24 mouse cellular contexts compared by ENCODE assay signal in the genomic region with DNA sequence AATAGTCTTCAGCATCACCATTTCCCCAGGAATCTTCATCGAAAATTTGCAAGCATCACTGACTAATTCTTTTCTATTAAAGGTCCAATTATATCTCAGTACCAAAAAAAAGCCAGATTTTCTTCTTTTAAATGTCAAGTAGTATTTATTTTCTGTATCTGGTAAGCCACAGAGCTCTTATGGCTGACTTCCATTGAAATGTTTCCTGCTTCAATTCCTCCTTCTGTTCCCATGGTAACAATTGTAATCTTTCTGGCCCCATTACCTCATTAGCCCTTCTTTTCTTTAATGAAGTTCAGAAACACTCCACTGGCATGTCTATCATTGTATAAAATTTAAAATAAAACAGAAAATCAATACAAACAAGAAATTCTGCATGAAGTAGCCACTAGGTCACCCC.
DNase-seq lines count a peak whose midpoint lies in the region; ATAC-seq lines count a peak whose summit lies in the region.
"Had no signal": no experiment of that assay in that cellular context is flagged by ENCODE, and none has a peak within 500 bp of the region (broad histone marks: within the 10 kb centered on the region; RNA-seq: fewer than 3 reads in every experiment).

No protein-coding gene starts in this region.

- H3K4me1 ChIP-seq in forebrain, embryonic 14.5 days (ENCODE audit: control insufficient read depth, insufficient read depth, low read length) = no peaks in the 10 kb centered on the region
- no peaks in the 10 kb centered on the region for H3K4me1 ChIP-seq in forebrain, embryonic 13.5 days
- H3K4me1 ChIP-seq in midbrain, embryonic 14.5 days (ENCODE audit: control insufficient read depth, insufficient read depth, low read length) = no peaks in the 10 kb centered on the region
- no peaks in the 10 kb centered on the region for H3K4me1 ChIP-seq in midbrain, embryonic 10.5 days
- H3K4me1 ChIP-seq: embryonic facial prominence, embryonic 12.5 days; embryonic facial prominence, embryonic 15.5 days; hindbrain, embryonic 12.5 days; hindbrain, embryonic 15.5 days had no signal

- no peaks in the 10 kb centered on the region for H3K36me3 ChIP-seq in forebrain, embryonic 14.5 days (ENCODE audit: control insufficient read depth, insufficient read depth, low read length)
- no peaks in the 10 kb centered on the region for H3K36me3 ChIP-seq in forebrain, embryonic 13.5 days (ENCODE audit: poor library complexity, severe bottlenecking)
- no peaks in the 10 kb centered on the region for H3K36me3 ChIP-seq in midbrain, embryonic 14.5 days (ENCODE audit: control insufficient read depth, insufficient read depth, low read length)
- no peaks in the 10 kb centered on the region for H3K36me3 ChIP-seq in midbrain, embryonic 10.5 days
- H3K36me3 ChIP-seq: embryonic facial prominence, embryonic 12.5 days; embryonic facial prominence, embryonic 15.5 days; G1E; hindbrain, embryonic 12.5 days; hindbrain, embryonic 15.5 days had no signal

- H3K4me2 ChIP-seq in forebrain, embryonic 14.5 days (ENCODE audit: low read length) = no peak overlapping the region
- no peak overlapping the region for H3K4me2 ChIP-seq in forebrain, embryonic 13.5 days
- no peak overlapping the region for H3K4me2 ChIP-seq in midbrain, embryonic 14.5 days (ENCODE audit: low read length)
- H3K4me2 ChIP-seq: embryonic facial prominence, embryonic 12.5 days; embryonic facial prominence, embryonic 15.5 days; heart, embryonic 11.5 days; hindbrain, embryonic 12.5 days; hindbrain, embryonic 15.5 days had no signal

- peak; percentile 53 for DNase-seq in forebrain, embryonic 14.5 days (ENCODE audit: low spot score)
- DNase-seq in midbrain, embryonic 14.5 days = peak; percentile 3
- DNase-seq in midbrain, embryonic 10.5 days (ENCODE audit: low spot score) = no peak
- peak; percentile 3 for DNase-seq in brain, adult 2 months (ENCODE audit: low read depth, low spot score)
- DNase-seq in retina, postnatal 1 day = peak; percentile 21
- DNase-seq in embryo, embryonic 10 days (ENCODE audit: low spot score) = no peak
- DNase-seq: adrenal gland, adult 2 months; adrenal gland, postnatal 14 days; B cell, adult 2 months; cerebellum, adult 18-20 months; cerebellum, adult 9-10 months; cerebellum, postnatal 14 days; gastrocnemius, adult 2 months; gastrocnemius, postnatal 14 days; heart, adult 11 months had no signal

- H3K4me3 ChIP-seq in forebrain, embryonic 14.5 days (ENCODE audit: low read depth, low read length) = no peak overlapping the region
- H3K4me3 ChIP-seq in forebrain, embryonic 13.5 days = no peak overlapping the region
- H3K4me3 ChIP-seq in midbrain, embryonic 14.5 days (replicated peaks; ENCODE audit: low read depth, low read length) = no peak overlapping the region
- no peak overlapping the region for H3K4me3 ChIP-seq in midbrain, embryonic 10.5 days
- H3K4me3 ChIP-seq: embryonic facial prominence, embryonic 12.5 days; embryonic facial prominence, embryonic 15.5 days; gastrocnemius, adult 2 months; hindbrain, embryonic 12.5 days; hindbrain, embryonic 15.5 days had no signal

- H3K27ac ChIP-seq in forebrain, embryonic 14.5 days (ENCODE audit: low read depth, low read length) = no peak overlapping the region
- no peak overlapping the region for H3K27ac ChIP-seq in forebrain, embryonic 13.5 days
- no peak overlapping the region for H3K27ac ChIP-seq in midbrain, embryonic 14.5 days (replicated peaks; ENCODE audit: low read depth, low read length)
- H3K27ac ChIP-seq in midbrain, embryonic 10.5 days (replicated peaks) = no peak overlapping the region
- H3K27ac ChIP-seq: embryonic facial prominence, embryonic 12.5 days; embryonic facial prominence, embryonic 15.5 days; gastrocnemius, adult 2 months; hindbrain, embryonic 12.5 days; hindbrain, embryonic 15.5 days had no signal

- no peaks in the 10 kb centered on the region for H3K27me3 ChIP-seq in forebrain, embryonic 14.5 days (replicated peaks; ENCODE audit: control insufficient read depth, insufficient read depth, low read length)
- H3K27me3 ChIP-seq in forebrain, embryonic 13.5 days = no peaks in the 10 kb centered on the region
- H3K27me3 ChIP-seq in midbrain, embryonic 14.5 days (ENCODE audit: control insufficient read depth, insufficient read depth, low read length) = no peaks in the 10 kb centered on the region
- no peaks in the 10 kb centered on the region for H3K27me3 ChIP-seq in midbrain, embryonic 10.5 days (ENCODE audit: low read depth, poor library complexity, severe bottlenecking)
- H3K27me3 ChIP-seq: CH12.LX; embryonic facial prominence, embryonic 12.5 days; embryonic facial prominence, embryonic 15.5 days; hindbrain, embryonic 12.5 days; hindbrain, embryonic 15.5 days had no signal

- 50% methylated on average over 1 of the region's 1 CpGs for WGBS in forebrain, embryonic 14.5 days
- WGBS in forebrain, embryonic 13.5 days = 39% methylated on average over 1 of the region's 1 CpGs
- WGBS in midbrain, embryonic 14.5 days = 76% methylated on average over 1 of the region's 1 CpGs
- 80% methylated on average over 1 of the region's 1 CpGs for WGBS in midbrain, embryonic 10.5 days

- no peak overlapping the region for H3K9ac ChIP-seq in forebrain, embryonic 14.5 days (ENCODE audit: low read length)
- H3K9ac ChIP-seq in forebrain, embryonic 13.5 days = no peak overlapping the region
- no peak overlapping the region for H3K9ac ChIP-seq in midbrain, embryonic 14.5 days (replicated peaks; ENCODE audit: low read length)
- H3K9ac ChIP-seq: embryonic facial prominence, embryonic 12.5 days; embryonic facial prominence, embryonic 15.5 days; hindbrain, embryonic 12.5 days; hindbrain, embryonic 15.5 days had no signal

- 0 out of 2 replicates have a peak, but pooled peaks have one; percentile 34 for ATAC-seq in forebrain, embryonic 14.5 days
- ATAC-seq in forebrain, embryonic 13.5 days = no peak
- ATAC-seq in midbrain, embryonic 14.5 days (ENCODE audit: low FRiP score, low TSS enrichment) = no peak
- ATAC-seq: intestine, postnatal 0 days had no signal

- no peaks in the 10 kb centered on the region for H3K9me3 ChIP-seq in forebrain, embryonic 14.5 days (replicated peaks; ENCODE audit: control insufficient read depth, low read length)
- no peaks in the 10 kb centered on the region for H3K9me3 ChIP-seq in forebrain, embryonic 13.5 days (replicated peaks)
- no peaks in the 10 kb centered on the region for H3K9me3 ChIP-seq in midbrain, embryonic 14.5 days (ENCODE audit: control insufficient read depth, low read length)
- H3K9me3 ChIP-seq in midbrain, embryonic 10.5 days (replicated peaks) = no peaks in the 10 kb centered on the region
- H3K9me3 ChIP-seq: embryonic facial prominence, embryonic 12.5 days; embryonic facial prominence, embryonic 15.5 days; G1E; hindbrain, embryonic 12.5 days; hindbrain, embryonic 15.5 days had no signal

Comparison
In these comparisons a context has a peak if more than half of its experiments do, and no peak if none do; other contexts are left out.
1. DNase-seq: peak in forebrain, embryonic 14.5 days (single experiment), midbrain, embryonic 14.5 days (single experiment), brain, adult 2 months (single experiment) and retina, postnatal 1 day (single experiment); none in midbrain, embryonic 10.5 days (single experiment) and embryo, embryonic 10 days (single experiment).